Mouse (Mus musculus) thymus, postnatal 36 days (tissue): ENCODE measurements around the gene Zmynd11.

Source experiments
- DNase-seq, 2 experiments: peaks; one replicate each; pipeline ENCODE4 v3.0.0; 2022; ENCODE audit warnings: mixed read lengths in 2 of 2

Gene Zmynd11

DNA sequence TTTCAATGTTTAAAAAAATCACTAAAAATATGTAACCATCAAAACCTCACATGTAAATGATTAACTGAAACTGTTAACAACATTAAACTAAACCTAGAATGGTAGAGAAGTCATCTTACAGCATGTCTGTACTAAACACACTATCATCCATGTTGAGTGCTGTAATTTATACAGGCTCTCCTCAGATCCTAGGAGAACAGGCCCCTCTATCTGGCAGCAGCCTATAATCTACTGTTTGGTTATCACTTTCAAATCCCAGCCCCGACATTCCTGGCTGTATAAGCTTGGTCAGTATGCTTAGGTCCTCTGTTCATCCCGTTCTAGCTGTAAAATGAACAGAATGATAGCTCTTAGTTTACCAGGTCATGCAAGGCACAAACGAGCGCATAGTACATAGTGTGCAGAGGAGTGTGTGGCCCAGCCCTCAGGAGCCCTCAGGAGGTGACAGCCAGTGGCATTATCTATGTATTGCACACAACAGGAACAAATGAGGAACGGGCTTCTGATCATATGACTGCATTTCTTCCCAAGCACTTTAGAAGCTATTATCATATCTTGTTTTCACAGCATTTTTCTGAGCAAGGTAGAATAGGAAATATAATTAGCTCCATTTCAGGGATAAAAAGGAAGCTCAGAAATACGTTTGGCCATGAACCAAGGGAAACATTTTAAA, 51.5 kb downstream of the Zmynd11 start:
- no peak for DNase-seq

DNA sequence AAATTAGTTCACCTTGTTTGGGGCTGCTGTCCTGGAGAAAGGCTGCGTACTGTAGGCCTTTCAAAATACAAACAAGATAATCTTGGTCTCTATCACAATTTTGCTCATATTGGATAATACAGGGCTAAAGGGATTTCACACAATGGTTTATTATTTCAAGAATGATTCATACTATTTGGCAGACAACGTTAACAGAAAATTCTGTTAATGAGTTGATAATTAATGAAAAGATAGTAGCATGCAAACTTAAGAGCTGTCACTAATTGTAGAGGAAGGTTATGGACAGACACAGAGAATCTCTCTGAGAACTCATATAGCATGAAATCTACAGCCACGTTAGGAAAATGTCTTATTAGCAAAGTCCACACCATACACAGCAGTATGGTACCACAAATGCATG, 52.2 kb downstream of the Zmynd11 start:
- DNase-seq = no peak

DNA sequence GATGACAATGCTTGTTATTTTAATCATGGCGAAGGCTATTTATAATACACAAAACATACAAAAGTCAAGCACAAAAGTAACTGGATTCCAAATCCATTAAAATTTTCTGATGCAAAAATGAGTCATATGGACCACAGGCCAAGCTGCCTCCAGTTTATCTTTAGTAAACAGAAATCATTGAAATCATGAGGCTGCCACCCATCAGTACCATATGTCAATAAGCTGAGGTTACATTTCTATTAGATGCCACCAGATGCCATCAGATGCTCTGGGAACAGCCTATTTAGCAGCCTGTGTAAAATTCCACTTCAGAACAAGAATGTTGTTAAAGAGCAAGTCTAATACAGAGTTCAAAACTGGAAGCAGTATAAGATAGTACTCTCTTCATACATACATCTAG, 52.7 kb downstream of the Zmynd11 start:
- DNase-seq = no peak

DNA sequence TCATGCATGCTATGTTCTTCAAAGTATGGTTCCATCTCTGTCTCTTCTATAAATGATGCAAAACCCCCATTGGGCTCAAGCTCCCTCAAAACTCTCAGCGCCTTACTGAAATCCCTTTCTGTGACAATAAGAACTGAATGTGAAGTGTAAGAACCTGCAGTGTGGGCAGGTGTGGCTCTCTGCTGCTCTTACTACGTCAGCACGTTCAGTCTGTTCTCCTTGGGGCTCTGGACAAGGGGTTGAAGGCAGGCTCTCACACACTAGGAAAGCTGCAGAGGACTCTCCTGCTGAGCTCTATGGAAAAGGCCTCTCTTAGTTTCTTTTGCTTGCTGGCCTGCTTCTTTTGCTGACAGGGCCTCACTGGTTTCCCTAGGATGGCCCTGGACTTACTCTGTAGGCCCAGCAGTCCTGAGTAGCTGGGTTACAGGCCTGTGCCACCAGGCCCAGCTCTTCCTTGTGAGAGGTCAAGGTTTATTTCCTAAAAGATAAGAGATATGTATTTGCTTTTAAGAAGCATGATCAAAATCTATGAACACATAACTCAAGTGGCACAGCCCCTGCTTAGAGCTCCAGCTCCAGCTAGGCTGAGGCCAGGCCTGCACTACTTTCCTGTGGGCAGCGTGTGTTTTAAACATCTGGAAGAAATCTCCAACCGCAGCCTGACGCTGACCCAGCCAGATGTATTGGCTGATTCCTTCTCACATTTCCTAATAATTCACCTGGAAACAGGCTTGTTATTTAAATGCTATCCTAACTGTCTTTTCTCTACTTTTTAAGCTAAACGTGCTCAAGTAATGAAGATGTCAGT, 56.5 kb downstream of the Zmynd11 start:
- no peak for DNase-seq

DNA sequence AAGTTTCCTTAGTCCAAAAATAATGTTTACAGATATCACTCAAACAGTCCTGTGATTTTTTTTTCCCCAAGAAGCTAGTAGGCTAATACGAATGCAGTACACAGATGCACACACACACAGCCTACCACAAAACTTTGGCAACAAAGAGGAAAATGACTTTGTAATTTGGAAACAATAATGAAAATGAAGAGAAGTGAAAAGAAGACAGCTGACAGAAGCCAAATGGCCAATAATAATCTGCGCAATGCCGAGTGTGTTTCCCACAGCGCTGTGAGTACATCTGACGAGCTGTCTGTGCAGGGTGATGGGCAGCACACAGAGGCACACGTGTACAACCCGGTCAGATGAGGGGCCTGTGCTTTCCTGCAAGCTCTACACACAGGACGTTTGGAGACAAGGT, 58.4 kb downstream of the Zmynd11 start:
- DNase-seq = no peak

DNA sequence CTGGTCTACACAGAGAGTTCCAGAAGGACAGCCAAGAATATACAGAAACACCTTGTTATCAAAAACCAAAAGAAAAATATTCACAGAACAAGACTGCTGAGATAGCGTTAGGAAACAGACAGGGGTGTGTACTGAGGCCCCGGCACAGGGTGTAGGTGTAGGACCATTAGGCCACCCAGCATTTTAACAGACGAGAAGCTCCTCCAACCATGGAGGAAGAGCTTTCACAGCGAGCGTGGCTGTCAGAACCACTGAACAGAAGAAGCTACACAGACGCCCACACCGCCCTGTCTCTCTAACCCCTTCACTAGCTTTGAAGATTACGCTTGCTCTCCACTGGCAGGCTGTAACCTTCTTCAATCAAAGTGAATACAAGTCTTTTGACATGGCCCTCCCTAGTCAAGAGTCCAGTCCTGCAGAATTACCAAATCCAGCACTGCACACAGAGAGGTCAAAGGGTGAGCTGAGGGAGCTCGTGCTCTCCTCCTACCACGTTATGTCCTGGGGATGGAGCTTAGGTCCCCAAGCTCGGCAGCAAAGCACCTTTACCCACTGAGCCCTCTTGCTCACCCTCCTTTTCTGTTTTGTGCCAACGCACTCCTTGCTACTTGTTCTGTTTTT, 62.4 kb downstream of the Zmynd11 start:
- DNase-seq = no peak

DNA sequence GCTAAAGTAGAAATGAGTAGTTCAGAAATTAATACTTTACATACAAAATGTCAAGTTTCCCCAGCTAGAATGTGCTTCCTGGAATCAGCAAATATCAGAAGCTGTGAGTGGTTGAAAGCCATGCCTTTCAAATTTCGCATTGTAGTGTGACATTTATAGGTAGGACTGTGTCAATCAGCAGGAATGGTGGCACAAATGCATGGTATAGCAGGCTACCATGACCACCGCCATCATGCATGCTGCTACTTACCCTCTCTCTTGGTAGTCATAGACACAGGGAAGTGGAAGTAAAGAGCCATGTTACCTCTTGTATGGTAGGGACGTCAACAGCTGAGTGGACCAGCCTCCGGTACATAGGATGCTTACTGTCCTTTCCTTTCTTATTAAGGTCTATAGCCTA, 67.8 kb downstream of the Zmynd11 start:
- DNase-seq = no peak

DNA sequence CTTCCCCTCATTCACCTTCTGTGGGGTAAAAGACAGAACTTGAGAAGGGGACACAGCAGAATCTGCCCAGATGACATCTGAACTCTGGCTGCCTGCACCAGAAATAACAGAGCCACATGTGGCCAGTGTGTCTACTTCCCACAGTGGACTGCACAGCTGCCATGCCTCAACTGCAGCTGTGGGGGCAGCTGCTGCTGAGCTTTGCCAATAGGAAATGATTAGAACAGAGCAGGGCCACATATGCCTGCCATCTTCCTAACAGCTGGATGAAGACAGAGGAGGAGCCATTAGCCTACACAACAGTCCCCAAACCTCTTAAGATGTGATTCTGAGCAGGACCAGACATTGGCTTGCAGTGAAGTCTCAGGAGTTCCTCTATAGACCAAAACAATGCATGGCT, 69.3 kb downstream of the Zmynd11 start:
- DNase-seq = no peak

DNA sequence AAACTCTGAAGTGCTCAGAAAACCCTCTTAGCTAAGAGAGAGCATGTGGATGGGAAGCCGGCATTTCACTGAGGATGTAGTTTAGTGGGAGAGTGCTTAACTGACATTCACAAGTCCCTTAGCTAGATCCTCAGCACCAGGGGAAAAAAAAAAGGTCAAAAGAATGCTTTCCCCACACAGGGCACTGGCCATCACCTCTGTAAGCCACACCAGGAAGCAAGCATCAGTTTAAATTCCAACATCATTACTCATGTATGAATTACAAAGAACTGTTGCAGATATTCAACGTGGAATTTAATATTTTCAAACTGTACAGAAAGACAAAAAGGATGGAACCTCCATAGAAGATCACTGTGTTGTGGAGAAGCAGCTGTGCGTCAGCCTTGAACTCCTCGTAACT, 69.7 kb downstream of the Zmynd11 start:
- no peak for DNase-seq

DNA sequence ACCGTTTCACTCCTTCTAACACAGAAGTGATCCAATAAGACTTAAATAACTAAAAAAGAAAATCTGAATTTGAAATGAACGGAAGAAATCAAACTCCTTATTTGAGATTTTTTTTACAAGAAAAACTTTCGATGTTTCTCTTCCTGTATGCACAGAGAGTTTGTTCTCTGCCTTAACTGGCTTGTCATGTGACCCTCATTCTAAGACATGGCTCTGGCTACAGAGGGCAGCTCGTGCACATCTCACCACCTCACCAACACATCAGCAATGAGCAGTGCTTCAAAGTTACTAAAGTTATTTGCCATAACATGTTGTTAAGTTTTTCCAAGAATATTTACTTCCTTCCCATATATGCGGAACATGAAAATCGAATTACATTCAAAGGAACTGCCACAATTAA, 70.5 kb downstream of the Zmynd11 start:
- no peak for DNase-seq

DNA sequence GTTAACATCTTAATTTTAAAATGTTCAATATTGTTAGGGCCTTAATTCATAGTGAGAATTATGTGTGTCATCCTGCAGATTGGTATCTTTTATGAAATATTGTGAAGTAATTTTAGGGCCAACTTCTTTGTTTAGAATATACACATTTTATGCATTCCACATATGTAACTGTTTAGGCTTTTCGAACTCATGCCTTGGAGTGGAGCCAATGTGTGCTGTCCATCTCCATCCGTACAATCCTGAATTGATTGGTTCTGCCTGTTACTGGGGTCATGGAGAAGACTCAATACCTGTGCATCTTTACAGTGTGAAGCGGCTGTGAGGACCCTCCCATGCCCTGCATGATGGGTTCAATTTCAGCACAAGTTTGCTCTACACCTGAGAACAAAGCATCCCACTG, 72.3 kb downstream of the Zmynd11 start:
- DNase-seq = no peak

DNA sequence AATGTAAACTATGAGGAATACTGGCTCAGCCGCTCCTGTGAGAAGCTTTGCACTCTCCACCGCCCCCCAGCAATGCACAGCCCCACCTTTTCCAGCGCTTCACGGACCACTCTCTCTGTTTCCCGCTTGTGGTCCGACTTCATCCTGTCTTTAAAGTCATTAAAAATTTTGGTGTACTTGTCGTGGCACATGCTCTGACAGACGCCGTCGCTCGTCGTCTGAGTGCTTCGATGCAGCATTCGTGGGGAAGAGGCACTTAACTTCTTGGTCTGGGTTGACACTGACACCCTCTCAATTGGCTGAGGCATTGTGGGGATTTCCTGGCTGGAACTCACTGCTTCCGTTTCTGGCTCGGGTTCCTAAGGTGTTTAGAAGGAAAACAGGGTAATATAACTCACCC, 75.8 kb downstream of the Zmynd11 start:
- DNase-seq = no peak

DNA sequence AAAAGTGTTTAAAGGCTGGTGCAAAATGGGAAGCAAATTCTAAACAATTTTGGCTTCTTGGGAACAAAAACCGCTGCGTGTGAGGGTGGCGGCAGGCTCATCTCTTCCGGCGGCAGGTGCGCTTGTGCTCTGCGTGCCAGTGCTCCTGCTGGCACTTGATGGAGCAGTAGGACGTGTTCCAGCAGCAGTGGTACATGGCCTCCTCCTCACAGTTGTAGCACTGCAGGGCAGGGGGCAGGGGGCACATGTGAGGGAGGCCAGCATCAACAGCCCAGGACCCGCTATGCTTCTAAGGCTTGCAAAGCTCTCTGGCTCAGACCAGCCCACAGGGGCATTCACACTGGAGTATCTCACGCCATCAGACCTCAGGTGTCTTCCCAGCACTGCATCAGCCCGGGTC, 78.4 kb downstream of the Zmynd11 start:
- no peak for DNase-seq

DNA sequence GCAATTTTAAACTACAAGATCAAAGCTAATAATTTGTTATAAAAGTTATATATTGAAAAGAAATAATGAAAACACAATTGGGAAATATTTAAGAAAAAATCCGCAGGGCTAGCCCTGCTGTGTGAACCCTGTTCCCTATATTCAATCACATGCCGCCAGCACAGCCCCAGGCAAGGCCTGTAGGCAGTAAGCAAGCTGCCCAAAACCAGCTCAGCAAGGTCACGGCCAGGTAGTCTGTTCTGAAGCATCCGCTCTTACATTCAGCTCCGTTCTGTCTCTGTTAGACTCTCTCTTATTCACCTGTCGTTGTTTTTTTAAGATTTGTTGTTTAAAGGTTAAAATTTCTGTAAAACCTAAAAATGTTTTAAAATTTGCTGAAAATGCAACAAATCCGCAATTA, 78.9 kb downstream of the Zmynd11 start:
- DNase-seq = no peak

DNA sequence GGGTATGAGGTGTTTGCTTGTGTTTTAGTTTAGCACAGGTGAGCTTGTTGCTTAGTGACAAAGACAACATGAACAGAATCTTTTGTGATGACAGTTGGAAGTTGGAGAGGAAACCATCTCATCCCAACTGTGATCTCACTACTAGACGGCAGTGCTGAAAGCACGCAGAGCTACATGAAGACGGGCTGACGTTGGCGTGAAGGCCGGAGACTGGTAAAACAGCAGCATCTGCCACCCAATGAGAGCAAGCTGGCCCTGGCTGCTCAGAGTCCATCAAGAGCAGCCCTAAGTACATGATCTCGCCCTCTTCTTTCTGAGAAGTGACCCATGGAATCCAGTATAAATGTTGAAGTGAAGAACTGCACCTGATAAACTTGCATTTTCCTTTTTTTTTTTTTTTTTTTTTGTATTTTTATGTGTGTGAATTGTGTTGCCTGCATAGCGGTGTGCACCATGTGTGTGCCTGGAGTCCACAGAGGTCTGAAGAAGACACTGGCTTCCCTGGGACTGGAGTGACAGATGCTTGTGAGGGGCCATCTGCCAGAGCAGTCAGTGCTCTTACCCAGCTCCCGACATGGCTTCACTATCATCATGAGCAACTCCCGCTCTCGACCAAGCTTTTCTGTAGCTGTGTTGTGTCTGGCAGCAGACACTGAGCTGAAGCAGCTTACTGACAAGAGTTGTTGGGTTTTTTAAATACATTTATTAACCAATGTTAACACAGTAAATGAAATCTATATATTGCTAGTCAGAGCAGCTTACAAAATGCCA, 80.8 kb downstream of the Zmynd11 start:
- DNase-seq = no peak

DNA sequence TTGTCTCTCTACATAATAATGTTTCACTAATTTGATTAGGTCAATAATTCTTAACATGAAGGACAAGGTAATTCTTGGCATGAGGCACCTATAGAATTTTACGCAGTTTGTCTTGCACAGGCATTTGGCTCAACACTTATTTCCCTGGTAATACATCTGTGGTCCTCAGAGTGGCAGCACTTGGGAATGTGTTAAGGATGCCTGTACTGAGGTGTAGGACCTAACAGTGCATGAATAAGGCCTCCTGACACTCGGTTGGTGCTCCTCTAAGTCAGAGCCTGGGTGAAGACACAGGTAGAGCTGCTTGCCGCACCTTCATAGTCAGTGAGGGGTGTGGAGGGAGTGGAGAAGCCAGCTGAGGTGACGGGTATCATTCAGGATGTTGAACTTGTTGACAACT, 81.8 kb downstream of the Zmynd11 start:
- no peak for DNase-seq

DNA sequence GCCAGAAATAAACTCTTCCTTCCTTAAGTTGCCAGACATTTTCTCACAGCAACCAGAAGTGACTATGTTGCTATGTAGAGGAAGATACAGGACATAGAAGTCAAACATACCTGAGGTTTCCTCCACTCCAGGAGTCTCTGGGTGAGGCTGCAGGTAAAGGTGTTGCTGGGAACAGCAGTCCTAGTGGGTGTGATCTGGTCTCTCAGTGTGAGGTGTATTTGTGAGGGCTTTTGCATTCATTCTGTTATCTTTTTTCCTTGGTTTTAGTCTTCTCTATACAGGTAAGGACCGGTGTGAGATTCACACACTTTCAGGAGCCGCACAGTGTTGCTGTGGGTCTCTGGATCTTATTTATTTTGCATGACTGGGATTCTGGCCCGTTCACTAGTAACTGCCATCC, 83.6 kb downstream of the Zmynd11 start:
- DNase-seq = no peak

DNA sequence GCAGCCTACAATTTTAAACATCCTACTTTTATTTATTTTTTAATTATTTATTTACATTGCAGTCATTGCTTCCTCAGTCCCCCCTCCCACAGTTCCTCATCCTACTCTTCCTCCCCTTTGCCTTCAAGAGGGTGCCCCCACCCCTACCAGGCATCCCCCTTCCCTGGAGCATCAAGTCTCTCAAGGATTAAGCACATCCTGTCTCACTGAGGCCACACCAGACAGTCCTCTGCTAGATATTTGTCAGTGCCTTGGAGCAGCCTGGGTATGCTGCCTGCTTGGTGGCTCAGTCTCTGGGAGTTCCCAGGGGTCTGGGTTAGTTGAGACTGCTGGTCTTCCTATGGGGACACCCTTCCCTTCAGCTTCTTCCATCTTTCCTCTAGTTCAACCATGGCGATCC, 91.0 kb downstream of the Zmynd11 start:
- no peak for DNase-seq

DNA sequence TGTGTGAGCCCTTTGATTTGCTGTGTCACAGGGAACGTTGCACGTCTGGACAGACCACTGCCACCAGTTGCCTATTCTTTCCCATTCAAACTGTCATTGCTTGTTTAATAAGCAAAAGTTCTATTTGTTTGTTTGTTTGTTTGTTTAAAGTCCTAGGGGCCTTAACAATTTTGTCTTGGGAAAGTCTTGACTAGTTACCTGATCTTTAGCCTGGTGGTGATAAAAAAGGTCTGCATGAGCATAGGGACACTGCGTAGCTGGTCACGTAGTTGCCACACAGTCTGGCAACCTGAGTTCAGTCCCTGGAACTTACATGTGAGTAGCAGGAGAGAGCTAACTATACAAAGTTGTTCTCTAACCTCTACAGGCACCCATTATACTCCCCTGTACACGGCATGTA, 95.9 kb downstream of the Zmynd11 start:
- DNase-seq = no peak

DNA sequence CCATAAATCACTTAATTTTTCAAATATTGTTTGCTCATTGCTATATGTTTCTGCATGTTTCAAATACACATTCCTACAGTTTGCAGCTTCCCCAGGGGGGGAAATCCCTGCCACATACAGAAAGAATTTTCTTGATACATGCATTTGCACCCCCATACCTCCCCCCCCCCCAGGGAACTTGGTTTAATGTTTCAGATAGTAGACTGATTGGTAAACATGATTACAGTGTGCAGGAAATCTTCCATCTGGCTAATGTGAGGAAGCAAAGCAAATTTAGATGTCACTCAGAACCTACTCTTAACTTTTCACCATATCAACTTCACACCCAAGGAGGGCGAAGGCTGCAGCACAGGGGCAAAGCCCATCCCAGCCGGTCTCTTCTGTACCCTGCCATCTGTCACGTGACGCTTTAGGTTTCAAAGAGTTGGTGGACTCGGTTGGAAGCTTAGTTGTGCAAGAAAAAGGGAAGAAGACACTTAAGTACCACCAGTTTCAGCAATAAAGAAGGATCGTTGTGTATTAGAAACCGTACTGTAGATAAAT, 97.1 kb downstream of the Zmynd11 start:
- DNase-seq = no peak

DNA sequence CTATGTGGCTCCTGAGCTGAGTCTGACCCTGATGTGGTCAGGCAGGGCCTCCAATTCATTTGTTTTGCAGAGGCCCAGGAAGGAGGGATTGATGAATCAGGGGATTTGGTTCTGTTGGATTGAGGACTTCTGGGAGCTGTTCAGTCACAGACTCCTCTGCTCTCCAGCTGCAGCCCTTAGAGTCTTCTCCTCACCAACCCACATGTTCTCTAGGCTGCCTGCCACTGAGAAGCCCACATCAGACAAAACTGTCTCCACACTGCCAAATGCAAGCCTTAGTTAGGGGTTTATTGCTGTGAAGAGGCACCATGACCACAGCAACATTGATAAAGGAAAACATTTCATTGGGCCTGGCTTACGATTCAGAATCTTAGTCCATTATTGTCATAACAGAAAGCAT, 101.5 kb downstream of the Zmynd11 start:
- DNase-seq = no peak

DNA sequence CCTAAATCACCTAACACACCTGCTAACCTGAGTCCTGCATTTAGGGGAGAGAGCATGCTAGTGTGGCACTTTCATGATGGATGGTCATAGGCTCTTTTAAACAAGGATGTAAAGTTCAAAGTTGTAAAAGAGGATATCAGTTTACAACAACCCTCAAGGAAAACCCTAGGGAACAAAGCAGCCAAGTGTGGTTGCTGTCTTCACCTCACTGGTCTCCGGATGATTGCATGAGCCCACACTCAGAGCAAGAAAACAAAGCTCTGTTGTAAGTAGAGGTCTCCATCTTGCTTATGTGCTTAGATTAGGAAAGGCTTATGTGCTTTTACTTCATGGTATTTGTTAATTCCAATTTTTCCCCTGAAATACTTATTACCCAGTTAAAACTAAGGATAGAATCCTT, 104.4 kb downstream of the Zmynd11 start:
- DNase-seq = no peak

DNA sequence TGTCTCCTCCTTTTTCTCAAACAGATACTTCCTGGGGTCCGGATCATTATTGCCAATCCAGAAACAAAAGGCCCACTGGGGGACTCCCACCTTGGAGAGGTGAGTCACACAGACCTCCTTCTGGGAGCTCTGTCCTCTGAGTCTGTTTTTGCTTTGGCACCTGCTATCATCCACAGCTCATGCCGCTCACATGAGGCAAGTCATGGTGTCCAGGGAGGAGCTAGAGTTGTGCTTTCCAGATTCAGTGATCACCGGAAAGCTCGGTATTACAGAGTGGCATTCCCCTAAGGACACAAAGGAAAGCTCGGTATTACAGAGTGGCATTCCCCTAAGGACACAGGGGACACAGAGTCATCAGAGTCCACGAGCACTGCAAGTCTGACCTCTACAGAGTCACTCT, 108.5 kb downstream of the Zmynd11 start:
- no peak for DNase-seq
